10 mouse cellular contexts compared by ENCODE assay signal in genomic region chr15:98933004-98933671, GRCm38 (mm10). TPM values are rescaled to one million over a fixed set of nuclear protein-coding genes. Genes with fewer than 3 reads are reported as not detected.
DNase-seq lines count a peak whose midpoint lies in the region; ATAC-seq and TF ChIP-seq lines count a peak whose summit lies in the region.
"Not testable (repeated sequence)": the region's sequence is repeated elsewhere in the genome, so short reads cannot be mapped to it uniquely, and the experiment has no call there.
"Had no signal": no experiment of that assay in that cellular context is flagged by ENCODE, and none has a peak within 500 bp of the region (broad histone marks: within the 10 kb centered on the region; RNA-seq: fewer than 3 reads in every experiment).

No protein-coding gene starts in this region.

- peak overlapping the region; percentile 61 to 83 for H3K4me3 ChIP-seq in MEL (ENCODE audit: control insufficient read depth in 1 of 2, insufficient read depth in 1 of 2, low read depth in 2 of 2, low read length in 2 of 2)
- H3K4me3 ChIP-seq in heart, embryonic 15.5 days = peak overlapping the region; percentile 93
- H3K4me3 ChIP-seq in kidney, adult 2 months (ENCODE audit: insufficient read depth, low read depth, low read length) = peak overlapping the region; percentile 86
- H3K4me3 ChIP-seq in liver, embryonic 14.5 days (ENCODE audit: insufficient read depth in 1 of 2, low read depth in 2 of 2, low read length in 2 of 2) = peak overlapping the region; percentile 91 to 95
- peak overlapping the region; percentile 59 for H3K4me3 ChIP-seq in midbrain, postnatal 0 days (ENCODE audit: low read depth, low read length)

- 4% methylated on average over 8 of the region's 9 CpGs for WGBS in heart, embryonic 15.5 days
- whole genome bisulfite sequencing in kidney, adult 2 months = under 1% methylated on average over 8 of the region's 9 CpGs
- WGBS in liver, embryonic 14.5 days (ENCODE audit: insufficient replicate concordance) = 8% methylated on average over 8 of the region's 9 CpGs
- 11% methylated on average over 8 of the region's 9 CpGs for WGBS in midbrain, postnatal 0 days

- H3K27me3 ChIP-seq in MEL (ENCODE audit: control insufficient read depth in 1 of 2, insufficient read depth in 2 of 2, low read length in 2 of 2); heart, embryonic 15.5 days; kidney, adult 2 months (replicated peaks; ENCODE audit: control insufficient read depth, insufficient read depth, low read length); liver, embryonic 14.5 days (ENCODE audit: control insufficient read depth, insufficient read depth, low read length); midbrain, postnatal 0 days (ENCODE audit: insufficient read depth, low read length): not testable (repeated sequence)

- not testable (repeated sequence) for TF ChIP-seq POLR2A in MEL (IDR thresholded peaks at IDR 0.05; ENCODE audit: control insufficient read depth in 1 of 2, insufficient read depth in 1 of 2, low read depth in 1 of 2, low read length in 2 of 2, poor library complexity in 1 of 2); kidney, adult 2 months (IDR thresholded peaks at IDR 0.05; ENCODE audit: low read depth, low read length)

- TF ChIP-seq CTCF in MEL (IDR thresholded peaks at IDR 0.05 in 2 of 3, conservative IDR thresholded peaks at IDR 0.05 in 1 of 3; ENCODE audit: control insufficient read depth in 1 of 3, insufficient read depth in 1 of 3, low read depth in 2 of 3, low read length in 3 of 3, poor library complexity in 1 of 3, severe bottlenecking in 1 of 3); kidney, adult 2 months (conservative IDR thresholded peaks at IDR 0.05; ENCODE audit: insufficient read depth, insufficient read length, low read depth, low read length); liver, embryonic 14.5 days (IDR thresholded peaks at IDR 0.05; ENCODE audit: low read depth); midbrain, postnatal 0 days (IDR thresholded peaks at IDR 0.05): not testable (repeated sequence)

- peak overlapping the region; percentile 93 for H3K4me2 ChIP-seq in heart, embryonic 15.5 days
- H3K4me2 ChIP-seq in liver, embryonic 14.5 days (ENCODE audit: low read depth) = peak overlapping the region; percentile 100
- peak overlapping the region; percentile 91 for H3K4me2 ChIP-seq in midbrain, postnatal 0 days (ENCODE audit: low read depth, low read length, poor library complexity, severe bottlenecking)

- peak overlapping the region; percentile 86 for H3K9ac ChIP-seq in MEL (ENCODE audit: control insufficient read depth, low read depth, low read length, poor library complexity, severe bottlenecking)
- peak overlapping the region; percentile 97 for H3K9ac ChIP-seq in heart, embryonic 15.5 days
- peak overlapping the region; percentile 77 for H3K9ac ChIP-seq in liver, embryonic 14.5 days (replicated peaks)
- H3K9ac ChIP-seq in midbrain, postnatal 0 days (replicated peaks; ENCODE audit: low read length, poor library complexity, severe bottlenecking) = peak overlapping the region; percentile 83

- H3K79me2 ChIP-seq in MEL (ENCODE audit: control insufficient read depth, insufficient read depth, low read length, poor library complexity) = peaks cover 21% of the 10 kb centered on the region

- H3K4me1 ChIP-seq in MEL (ENCODE audit: control insufficient read depth in 1 of 2, insufficient read depth in 2 of 2, low read length in 2 of 2); kidney, adult 2 months (ENCODE audit: control insufficient read depth, insufficient read depth, low read length); midbrain, postnatal 0 days (ENCODE audit: insufficient read depth, low read length): not testable (repeated sequence)
- H3K4me1 ChIP-seq in heart, embryonic 15.5 days (replicated peaks) = peaks cover 23% of the 10 kb centered on the region
- H3K4me1 ChIP-seq in liver, embryonic 14.5 days (replicated peaks; ENCODE audit: control insufficient read depth in 2 of 2, insufficient read depth in 2 of 2, low read length in 1 of 2) = peaks cover 11 to 12% of the 10 kb centered on the region in 2 experiments

- not testable (repeated sequence) for H3K9me3 ChIP-seq in MEL (replicated peaks; ENCODE audit: insufficient read depth, low read length); heart, embryonic 15.5 days (replicated peaks); liver, embryonic 14.5 days (ENCODE audit: control insufficient read depth, low read length); midbrain, postnatal 0 days (ENCODE audit: low read length)

- not testable (repeated sequence) for TF ChIP-seq EP300 in MEL (IDR thresholded peaks at IDR 0.05; ENCODE audit: low read depth in 1 of 2, low read length in 2 of 2); liver, embryonic 14.5 days (IDR thresholded peaks at IDR 0.05; ENCODE audit: low read depth)

- 0 out of 2 replicates have a peak, but pooled peaks have one; percentile 2 for ATAC-seq in erythroid progenitor cell, adult 5-6 weeks (replicated peaks; ENCODE audit: low FRiP score, poor library complexity, severe bottlenecking)
- not testable (repeated sequence) for ATAC-seq in heart, embryonic 15.5 days (replicated peaks; ENCODE audit: insufficient number of reproducible peaks, insufficient read depth, low FRiP score, low read depth); liver, embryonic 14.5 days (ENCODE audit: insufficient read depth); midbrain, postnatal 0 days (ENCODE audit: low FRiP score)

- TF ChIP-seq RAD21 in MEL (IDR thresholded peaks at IDR 0.05; ENCODE audit: low read depth, low read length) = not testable (repeated sequence)

- peak; percentile 65 for DNase-seq in MEL (ENCODE audit: low read depth, low spot score)
- DNase-seq in cerebellum, adult 9-10 months = peak; percentile 74
- peak; percentile 29 for DNase-seq in kidney, adult 2 months
- not testable (repeated sequence) for DNase-seq in liver, embryonic 14.5 days (ENCODE audit: low read depth in 3 of 3, low spot score in 3 of 3); midbrain, postnatal 0 days (ENCODE audit: low spot score)
- peak; percentile 12 to 19 for DNase-seq in thymus, postnatal 10 days (ENCODE audit: low spot score in 2 of 2)

- H3K27ac ChIP-seq in MEL (ENCODE audit: control insufficient read depth, low read depth, low read length) = peak overlapping the region; percentile 93
- peak overlapping the region; percentile 100 for H3K27ac ChIP-seq in heart, embryonic 15.5 days
- H3K27ac ChIP-seq in kidney, adult 2 months (ENCODE audit: insufficient read depth, low read depth, low read length) = not testable (repeated sequence)
- H3K27ac ChIP-seq in liver, embryonic 14.5 days = peak overlapping the region; percentile 80
- H3K27ac ChIP-seq in midbrain, postnatal 0 days (ENCODE audit: low read depth, low read length) = peak overlapping the region; percentile 94

- peaks cover 2 to 12% of the 10 kb centered on the region in 2 experiments; a peak in 3 of 4 replicates for H3K36me3 ChIP-seq in MEL (ENCODE audit: control insufficient read depth in 1 of 2, insufficient read depth in 2 of 2, low read length in 2 of 2)
- not testable (repeated sequence) for H3K36me3 ChIP-seq in heart, embryonic 15.5 days; kidney, adult 2 months (ENCODE audit: control insufficient read depth, insufficient read depth, low read length); midbrain, postnatal 0 days (ENCODE audit: insufficient read depth, low read length)
- H3K36me3 ChIP-seq in liver, embryonic 14.5 days (replicated peaks; ENCODE audit: control insufficient read depth, insufficient read depth, low read depth) = peaks cover 19% of the 10 kb centered on the region

RNA-seq across cellular contexts. Expression of gene Tuba1b, which starts 1.2 kb away (rescaled TPM):
- 1,577 and 1,672 TPM in 2 replicates for total RNA-seq in MEL (2012; rRNA removed)
- 1,000 to 10,000 TPM in 1 of 2 experiments, not detected in 1; 1,861 TPM for polyA plus RNA-seq in MEL (2012; ENCODE audit: insufficient read depth in 1 of 2, insufficient read length in 2 of 2, low read depth in 1 of 2, low replicate concordance in 2 of 2, missing spikeins in 1 of 2)
- 2,503 and 2,754 TPM in 2 replicates for total RNA-seq in erythroid progenitor cell, adult 5-6 weeks (2015; ENCODE audit: low replicate concordance)
- 632 and 670 TPM in 2 replicates for total RNA-seq in erythroid progenitor cell, adult 5-6 weeks (2017; ENCODE audit: low replicate concordance)
- polyA plus RNA-seq in heart, embryonic 15.5 days (2015; fragmentation: Nextera tagmentation; extraction: Ambion mirVana) = 1,310 and 1,493 TPM in 2 replicates
- polyA plus RNA-seq in kidney, adult 2 months (2012; rRNA removed) = 488 and 540 TPM in 2 replicates
- 1,442 and 1,688 TPM in 2 replicates for polyA plus RNA-seq in liver, embryonic 14.5 days (2012; rRNA removed)
- 1,211 and 1,290 TPM in 2 replicates for polyA plus RNA-seq in liver, embryonic 14.5 days (2014; fragmentation: Nextera tagmentation; extraction: Ambion mirVana)
- total RNA-seq in midbrain, postnatal 0 days (2014; rRNA removed) = 2,522 and 3,264 TPM in 2 replicates
- polyA plus RNA-seq in midbrain, postnatal 0 days (2015; fragmentation: Nextera tagmentation; extraction: Ambion mirVana) = 1,582 and 1,796 TPM in 2 replicates

RNA-seq across cellular contexts. Expression of gene Lmbr1l, which starts 15.1 kb away (rescaled TPM):
- total RNA-seq in MEL (2012; rRNA removed) = 7.0 and 13.5 TPM in 2 replicates
- polyA plus RNA-seq in MEL (2012; ENCODE audit: insufficient read depth in 1 of 2, insufficient read length in 2 of 2, low read depth in 1 of 2, low replicate concordance in 2 of 2, missing spikeins in 1 of 2) = 10 to 100 TPM in 1 of 2 experiments, not detected in 1; 17.3 TPM
- total RNA-seq in erythroid progenitor cell, adult 5-6 weeks (2015; ENCODE audit: low replicate concordance) = 7.9 and 15.1 TPM in 2 replicates
- total RNA-seq in erythroid progenitor cell, adult 5-6 weeks (2017; ENCODE audit: low replicate concordance) = 9.0 and 12.1 TPM in 2 replicates
- polyA plus RNA-seq in heart, embryonic 15.5 days (2015; fragmentation: Nextera tagmentation; extraction: Ambion mirVana) = 10.7 and 13.7 TPM in 2 replicates
- 36.1 and 50.2 TPM in 2 replicates for polyA plus RNA-seq in kidney, adult 2 months (2012; rRNA removed)
- polyA plus RNA-seq in liver, embryonic 14.5 days (2012; rRNA removed) = 4.5 and 7.1 TPM in 2 replicates
- polyA plus RNA-seq in liver, embryonic 14.5 days (2014; fragmentation: Nextera tagmentation; extraction: Ambion mirVana) = 0.34 and 0.70 TPM in 2 replicates
- total RNA-seq in midbrain, postnatal 0 days (2014; rRNA removed) = 46.0 and 56.9 TPM in 2 replicates
- 19.6 and 21.7 TPM in 2 replicates for polyA plus RNA-seq in midbrain, postnatal 0 days (2015; fragmentation: Nextera tagmentation; extraction: Ambion mirVana)

RNA-seq across cellular contexts. Expression of gene Gm49450, which starts 20.2 kb away (rescaled TPM):
- not detected in 2 replicates for total RNA-seq in MEL (2012; rRNA removed)
- polyA plus RNA-seq in MEL (2012; ENCODE audit: insufficient read depth in 1 of 2, insufficient read length in 2 of 2, low read depth in 1 of 2, low replicate concordance in 2 of 2, missing spikeins in 1 of 2) = not detected
- total RNA-seq in erythroid progenitor cell, adult 5-6 weeks (2015; ENCODE audit: low replicate concordance) = not detected in 2 replicates
- total RNA-seq in erythroid progenitor cell, adult 5-6 weeks (2017; ENCODE audit: low replicate concordance) = not detected in 2 replicates
- not detected in 2 replicates for polyA plus RNA-seq in heart, embryonic 15.5 days (2015; fragmentation: Nextera tagmentation; extraction: Ambion mirVana)
- polyA plus RNA-seq in kidney, adult 2 months (2012; rRNA removed) = 12.0 TPM in 1 of 2 replicates, not detected in the other
- 0.15 and 6.4 TPM in 2 replicates for polyA plus RNA-seq in liver, embryonic 14.5 days (2012; rRNA removed)
- not detected in 2 replicates for polyA plus RNA-seq in liver, embryonic 14.5 days (2014; fragmentation: Nextera tagmentation; extraction: Ambion mirVana)
- total RNA-seq in midbrain, postnatal 0 days (2014; rRNA removed) = 1,797 and 2,945 TPM in 2 replicates
- not detected in 2 replicates for polyA plus RNA-seq in midbrain, postnatal 0 days (2015; fragmentation: Nextera tagmentation; extraction: Ambion mirVana)
- total RNA-seq: gastrocnemius, postnatal 14 days had no signal

RNA-seq across cellular contexts. Expression of gene Tuba1a, which starts 20.4 kb away (rescaled TPM):
- 112 and 133 TPM in 2 replicates for total RNA-seq in MEL (2012; rRNA removed)
- 10 to 100 TPM in 1 of 2 experiments, not detected in 1; 83.6 TPM for polyA plus RNA-seq in MEL (2012; ENCODE audit: insufficient read depth in 1 of 2, insufficient read length in 2 of 2, low read depth in 1 of 2, low replicate concordance in 2 of 2, missing spikeins in 1 of 2)
- 6.5 and 38.1 TPM in 2 replicates for total RNA-seq in erythroid progenitor cell, adult 5-6 weeks (2015; ENCODE audit: low replicate concordance)
- total RNA-seq in erythroid progenitor cell, adult 5-6 weeks (2017; ENCODE audit: low replicate concordance) = 5.9 and 9.6 TPM in 2 replicates
- 719 and 906 TPM in 2 replicates for polyA plus RNA-seq in heart, embryonic 15.5 days (2015; fragmentation: Nextera tagmentation; extraction: Ambion mirVana)
- 121 and 131 TPM in 2 replicates for polyA plus RNA-seq in kidney, adult 2 months (2012; rRNA removed)
- polyA plus RNA-seq in liver, embryonic 14.5 days (2012; rRNA removed) = 44.7 and 62.0 TPM in 2 replicates
- polyA plus RNA-seq in liver, embryonic 14.5 days (2014; fragmentation: Nextera tagmentation; extraction: Ambion mirVana) = 60.1 and 69.0 TPM in 2 replicates
- total RNA-seq in midbrain, postnatal 0 days (2014; rRNA removed) = 17,447 and 20,461 TPM in 2 replicates
- 15,641 and 16,823 TPM in 2 replicates for polyA plus RNA-seq in midbrain, postnatal 0 days (2015; fragmentation: Nextera tagmentation; extraction: Ambion mirVana)

RNA-seq across cellular contexts. Expression of gene Dhh, which starts 34.8 kb away (rescaled TPM):
- 0.12 TPM in 1 of 2 replicates, not detected in the other for total RNA-seq in MEL (2012; rRNA removed)
- polyA plus RNA-seq in MEL (2012; ENCODE audit: insufficient read depth in 1 of 2, insufficient read length in 2 of 2, low read depth in 1 of 2, low replicate concordance in 2 of 2, missing spikeins in 1 of 2) = not detected
- not detected in 2 replicates for total RNA-seq in erythroid progenitor cell, adult 5-6 weeks (2015; ENCODE audit: low replicate concordance)
- not detected in 2 replicates for total RNA-seq in erythroid progenitor cell, adult 5-6 weeks (2017; ENCODE audit: low replicate concordance)
- 2.1 and 4.2 TPM in 2 replicates for polyA plus RNA-seq in heart, embryonic 15.5 days (2015; fragmentation: Nextera tagmentation; extraction: Ambion mirVana)
- polyA plus RNA-seq in kidney, adult 2 months (2012; rRNA removed) = 1.2 and 1.5 TPM in 2 replicates
- polyA plus RNA-seq in liver, embryonic 14.5 days (2012; rRNA removed) = 0.04 and 0.08 TPM in 2 replicates
- polyA plus RNA-seq in liver, embryonic 14.5 days (2014; fragmentation: Nextera tagmentation; extraction: Ambion mirVana) = 0.09 TPM in 1 of 2 replicates, not detected in the other
- total RNA-seq in midbrain, postnatal 0 days (2014; rRNA removed) = 0.38 and 0.71 TPM in 2 replicates
- polyA plus RNA-seq in midbrain, postnatal 0 days (2015; fragmentation: Nextera tagmentation; extraction: Ambion mirVana) = 0.18 and 0.22 TPM in 2 replicates
- total RNA-seq: monocyte, adult 5-6 weeks had no signal
